Mouse (Mus musculus) forebrain, embryonic 11.5 days (tissue): ENCODE measurements around the gene Arhgap10. TPM values are rescaled to one million over a fixed set of nuclear protein-coding genes. Genes with fewer than 3 reads are reported as not detected.

Experiments used
- ATAC-seq: fragments of 200-750 bp; cut with Nextera tagmentation; replicated peaks from 2 replicates; pipeline ENCODE4 v1.8.0; 2017; ENCODE audit warnings: moderate TSS enrichment; ENCODE audit not compliant: low FRiP score
- DNase-seq: peaks from one replicate; pipeline ENCODE4 v3.0.0-alpha.2; 2017; ENCODE audit warnings: low spot score
- H3K27ac ChIP-seq: fragments of 300-500 bp; sonication (generic); 2 replicates; pipeline ENCODE4 v1.5.1; 2014; ENCODE audit warnings: low read depth, low read length
- H3K27me3 ChIP-seq: fragments of 300-500 bp; sonication (generic); 2 replicates; pipeline ENCODE4 v1.6.1; 2014; ENCODE audit warnings: mild to moderate bottlenecking, low read length, mixed read lengths; ENCODE audit not compliant: control insufficient read depth, insufficient read depth
- H3K36me3 ChIP-seq: fragments of 300-500 bp; sonication (generic); 2 replicates; pipeline ENCODE4 v1.6.1; 2014; ENCODE audit warnings: mild to moderate bottlenecking, low read length, moderate library complexity, mixed read lengths; ENCODE audit not compliant: control insufficient read depth, insufficient read depth
- H3K4me1 ChIP-seq: fragments of 300-500 bp; sonication (generic); replicated peaks from 2 replicates; pipeline ENCODE4 v1.6.1; 2014; ENCODE audit warnings: low read length, mixed read lengths; ENCODE audit not compliant: control insufficient read depth, insufficient read depth
- H3K4me2 ChIP-seq: fragments of 300-500 bp; sonication (generic); 2 replicates; pipeline ENCODE4 v1.6.1; 2014; ENCODE audit warnings: low read depth, mild to moderate bottlenecking, low read length, moderate library complexity, mixed read lengths; ENCODE audit not compliant: severe bottlenecking
- H3K4me3 ChIP-seq: fragments of 300-500 bp; sonication (generic); 2 replicates; pipeline ENCODE4 v1.5.1; 2014; ENCODE audit warnings: low read depth, low read length
- H3K9ac ChIP-seq: fragments of 300-500 bp; sonication (generic); 2 replicates; pipeline ENCODE4 v1.6.1; 2014; ENCODE audit warnings: low read length
- H3K9me3 ChIP-seq: fragments of 300-500 bp; sonication (generic); 2 replicates; pipeline ENCODE4 v1.6.1; 2016; ENCODE audit warnings: low read length, mixed read lengths; ENCODE audit not compliant: control insufficient read depth
- WGBS: fragments of 180-500 bp; shearing (Covaris S2); extraction: QIAGEN DNeasy Blood & Tissue Kit; methylation state at CpG from one replicate; pipeline ENCODE4 v1.1.7; 2014; 5-methylcytosine and 5-hydroxymethylcytosine counted together
- polyA plus RNA-seq: library from polyadenylated mRNA; unstranded; fragments of >200 nt; fragmentation: Nextera tagmentation; extraction: Ambion mirVana; gene quantifications from 2 replicates; pipeline ENCODE4 v1.2.1, GENCODE M21; 2014

The Arhgap10 gene
- polyA plus RNA-seq, 1 experiment from 2014 or later, result 15.4 TPM

- WGBS, result 93% methylated on average over 5 of the region's 5 CpGs
- no peak for ATAC-seq
- no peaks in the 10 kb centered on the region for H3K36me3 ChIP-seq
Observed at GRCm38 (mm10) chr8:77451052-77451451, 66.7 kb downstream of the Arhgap10 start.

GRCm38 (mm10) chr8:77446294-77446693 lies 71.5 kb downstream of the Arhgap10 start:
- Histone ChIP-seq H3K4me2 (no peak overlapping the region), H3K9ac (no peak overlapping the region), H3K36me3 (no peaks in the 10 kb centered on the region), H3K27me3 (no peaks in the 10 kb centered on the region), H3K9me3 (no peaks in the 10 kb centered on the region), H3K27ac (no peak overlapping the region), H3K4me3 (no peak overlapping the region), H3K4me1 (no peaks in the 10 kb centered on the region)
- no peak for DNase-seq
- 81% methylated on average over 12 of the region's 12 CpGs for WGBS
- ATAC-seq, result no peak

More at GRCm38 (mm10) chr8:77451052-77451451, 66.7 kb downstream of the Arhgap10 start:
- no peak overlapping the region for H3K4me3 ChIP-seq
- no peaks in the 10 kb centered on the region for H3K4me1 ChIP-seq
- no peaks in the 10 kb centered on the region for H3K9me3 ChIP-seq
- H3K27me3 ChIP-seq, result no peaks in the 10 kb centered on the region
- no peak overlapping the region for H3K27ac ChIP-seq
- H3K9ac ChIP-seq, result no peak overlapping the region
- no peak for DNase-seq
- no peak overlapping the region for H3K4me2 ChIP-seq

GRCm38 (mm10) chr8:77445642-77446041 lies 72.1 kb downstream of the Arhgap10 start:
- Histone ChIP-seq H3K9ac (no peak overlapping the region), H3K4me2 (no peak overlapping the region), H3K36me3 (no peaks in the 10 kb centered on the region), H3K27ac (no peak overlapping the region), H3K27me3 (no peaks in the 10 kb centered on the region), H3K4me3 (no peak overlapping the region), H3K9me3 (no peaks in the 10 kb centered on the region), H3K4me1 (no peaks in the 10 kb centered on the region)
- ATAC-seq (no peak), DNase-seq (no peak)
- 84% methylated on average over 3 of the region's 3 CpGs for WGBS

- no peak overlapping the region for H3K9ac ChIP-seq
- H3K27ac ChIP-seq, result no peak overlapping the region
- H3K4me2 ChIP-seq, result no peak overlapping the region
- 88% methylated on average over 10 of the region's 10 CpGs for WGBS
- no peaks in the 10 kb centered on the region for H3K36me3 ChIP-seq
- H3K27me3 ChIP-seq, result no peaks in the 10 kb centered on the region
- no peaks in the 10 kb centered on the region for H3K4me1 ChIP-seq
- no peak for DNase-seq
- ATAC-seq, result no peak
- H3K9me3 ChIP-seq, result no peaks in the 10 kb centered on the region
- H3K4me3 ChIP-seq, result no peak overlapping the region
Observed at GRCm38 (mm10) chr8:77444166-77444870, 73.4 kb downstream of the Arhgap10 start.

GRCm38 (mm10) chr8:77442452-77442851 lies 75.3 kb downstream of the Arhgap10 start:
- Histone ChIP-seq H3K9ac (no peak overlapping the region), H3K4me3 (no peak overlapping the region), H3K27me3 (no peaks in the 10 kb centered on the region), H3K4me2 (no peak overlapping the region), H3K27ac (no peak overlapping the region), H3K4me1 (no peaks in the 10 kb centered on the region), H3K9me3 (no peaks in the 10 kb centered on the region), H3K36me3 (no peaks in the 10 kb centered on the region)
- WGBS, result 89% methylated on average over 7 of the region's 7 CpGs
- DNase-seq (no peak), ATAC-seq (no peak)

- H3K27ac ChIP-seq, result no peak overlapping the region
- 82% methylated on average over 9 of the region's 9 CpGs for WGBS
Observed at GRCm38 (mm10) chr8:77440913-77441312, 76.8 kb downstream of the Arhgap10 start.

GRCm38 (mm10) chr8:77440324-77440880 lies 77.4 kb downstream of the Arhgap10 start:
- Histone ChIP-seq H3K36me3 (no peaks in the 10 kb centered on the region), H3K27me3 (no peaks in the 10 kb centered on the region), H3K4me1 (no peaks in the 10 kb centered on the region), H3K4me3 (no peak overlapping the region), H3K27ac (no peak overlapping the region), H3K9me3 (no peaks in the 10 kb centered on the region), H3K9ac (no peak overlapping the region), H3K4me2 (no peak overlapping the region)
- ATAC-seq (no peak), DNase-seq (no peak)
- 85% methylated on average over 6 of the region's 6 CpGs for WGBS

More at GRCm38 (mm10) chr8:77440913-77441312, 76.8 kb downstream of the Arhgap10 start:
- H3K27me3 ChIP-seq, result no peaks in the 10 kb centered on the region
- H3K4me2 ChIP-seq, result no peak overlapping the region
- no peaks in the 10 kb centered on the region for H3K4me1 ChIP-seq
- no peaks in the 10 kb centered on the region for H3K36me3 ChIP-seq
- DNase-seq, result no peak
- no peak overlapping the region for H3K9ac ChIP-seq
- no peaks in the 10 kb centered on the region for H3K9me3 ChIP-seq
- ATAC-seq, result no peak
- H3K4me3 ChIP-seq, result no peak overlapping the region

GRCm38 (mm10) chr8:77439670-77440069 lies 78.1 kb downstream of the Arhgap10 start:
- H3K9ac ChIP-seq, result no peak overlapping the region
- no peak for DNase-seq

More at GRCm38 (mm10) chr8:77439670-77440069, 78.1 kb downstream of the Arhgap10 start:
- H3K27me3 ChIP-seq, result no peaks in the 10 kb centered on the region
- H3K36me3 ChIP-seq, result no peaks in the 10 kb centered on the region
- H3K9me3 ChIP-seq, result no peaks in the 10 kb centered on the region
- 94% methylated on average over 2 of the region's 2 CpGs for WGBS
- no peak overlapping the region for H3K4me3 ChIP-seq
- H3K27ac ChIP-seq, result no peak overlapping the region
- no peak overlapping the region for H3K4me2 ChIP-seq
- ATAC-seq, result no peak
- no peaks in the 10 kb centered on the region for H3K4me1 ChIP-seq
